Mouse (Mus musculus): Measurements from ENCODE around the gene Med9.
"Not testable (repeated sequence)": the region's sequence is repeated elsewhere in the genome, so short reads cannot be mapped to it uniquely, and the experiment has no call there.

Gene Med9

DNA sequence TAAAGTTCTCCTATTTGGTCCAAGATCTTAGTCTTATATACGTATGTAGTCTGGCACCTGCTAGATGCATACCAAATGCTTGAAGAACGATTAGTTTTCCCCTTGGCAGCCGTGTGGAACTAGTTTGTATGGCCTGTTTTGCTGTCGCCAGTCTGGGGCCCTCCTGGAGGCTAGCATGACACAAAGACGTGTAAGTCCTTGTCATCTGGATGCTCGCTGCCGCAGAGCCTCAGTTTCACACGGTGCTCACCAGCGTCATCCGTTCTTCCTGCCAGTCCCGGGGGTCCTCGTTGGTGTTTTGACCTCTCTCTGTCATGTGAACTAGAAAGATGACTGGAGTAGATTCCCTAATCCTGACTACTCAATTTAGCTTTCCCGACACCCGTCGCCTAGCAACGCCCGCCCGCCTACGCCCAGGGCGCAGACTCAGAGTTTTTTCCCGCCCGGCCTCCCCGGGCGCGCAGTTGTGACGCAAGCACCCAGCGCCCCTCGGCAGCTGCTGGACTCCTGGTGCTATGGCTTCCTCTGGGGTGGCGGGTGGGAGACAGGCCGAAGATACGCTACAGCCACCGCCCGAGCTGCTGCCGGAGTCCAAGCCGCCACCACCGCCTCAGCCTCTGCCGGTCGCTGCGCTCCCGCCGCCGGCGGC, at the start of gene Med9:
Gene Med9, plus strand, starts transcription at position 455 of the 649 bp plus-strand sequence.
- peak; percentile 80 to 83 for DNase-seq

DNA sequence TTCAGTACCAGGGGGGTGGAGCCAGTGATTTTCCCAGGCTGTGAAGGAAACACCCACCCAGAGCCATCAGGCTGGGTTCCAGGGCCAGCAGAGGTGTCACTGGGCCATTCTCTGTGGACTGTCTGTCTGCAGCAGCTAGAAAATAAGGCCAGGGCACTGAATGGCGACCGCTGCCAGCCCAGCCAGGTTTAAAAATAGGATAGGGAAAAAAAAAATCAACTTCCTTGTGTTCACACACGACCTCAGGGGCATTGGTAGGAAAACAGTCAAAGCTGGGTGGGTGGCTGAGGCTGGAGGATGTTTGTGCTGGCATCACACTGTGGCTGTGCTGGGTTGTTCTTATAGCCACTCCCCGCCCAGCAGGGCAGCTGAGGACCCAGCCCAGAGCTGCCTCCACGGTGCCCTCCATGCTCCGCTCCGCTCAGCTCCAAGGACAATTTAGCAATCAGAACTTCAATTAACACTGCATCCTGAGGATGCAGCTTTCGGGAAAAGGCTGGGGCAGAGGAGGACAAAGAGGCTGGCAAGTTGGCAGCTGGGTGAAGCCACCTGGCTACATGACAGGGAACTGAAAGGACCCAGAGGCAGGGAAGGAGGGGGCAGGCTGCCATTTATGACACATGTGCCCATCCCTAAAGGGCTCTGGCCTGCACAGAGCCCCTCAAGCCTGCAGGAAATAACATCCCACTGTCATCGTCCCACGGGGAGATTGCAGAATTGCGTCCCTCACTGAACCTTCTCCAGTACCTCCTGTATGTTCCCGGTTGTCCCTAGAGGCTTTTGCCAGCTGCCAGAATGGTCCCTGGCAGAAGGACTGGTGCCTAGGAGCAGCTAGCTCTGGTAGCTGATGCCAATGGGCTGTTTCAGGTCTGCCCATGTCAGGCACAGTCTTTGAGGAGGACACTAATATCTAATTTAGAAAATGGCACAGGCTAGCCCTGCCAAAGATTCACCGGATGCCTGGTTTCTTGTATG, 48.0 kb upstream of the Med9 start:
- DNase-seq = no peak

DNA sequence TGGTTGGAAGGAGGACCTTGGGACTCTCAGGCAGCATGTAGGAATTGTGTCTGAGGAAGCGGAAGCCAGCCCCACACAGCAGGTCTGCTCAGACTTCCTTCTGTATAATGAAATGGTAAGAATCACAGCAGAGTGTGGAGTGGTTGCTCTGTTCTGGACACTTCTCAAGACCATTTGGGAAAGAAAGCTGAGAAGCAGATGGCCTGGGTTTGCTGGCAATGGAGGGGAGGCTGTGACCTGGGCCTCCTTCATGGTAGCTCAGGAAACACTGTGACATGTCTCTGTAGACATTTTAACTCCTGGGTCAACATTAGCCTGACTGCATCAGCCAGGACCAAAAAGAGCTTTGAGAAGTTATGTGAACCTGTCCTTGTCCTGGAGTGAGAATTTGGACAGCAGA, 47.0 kb upstream of the Med9 start:
- no peak for DNase-seq

DNA sequence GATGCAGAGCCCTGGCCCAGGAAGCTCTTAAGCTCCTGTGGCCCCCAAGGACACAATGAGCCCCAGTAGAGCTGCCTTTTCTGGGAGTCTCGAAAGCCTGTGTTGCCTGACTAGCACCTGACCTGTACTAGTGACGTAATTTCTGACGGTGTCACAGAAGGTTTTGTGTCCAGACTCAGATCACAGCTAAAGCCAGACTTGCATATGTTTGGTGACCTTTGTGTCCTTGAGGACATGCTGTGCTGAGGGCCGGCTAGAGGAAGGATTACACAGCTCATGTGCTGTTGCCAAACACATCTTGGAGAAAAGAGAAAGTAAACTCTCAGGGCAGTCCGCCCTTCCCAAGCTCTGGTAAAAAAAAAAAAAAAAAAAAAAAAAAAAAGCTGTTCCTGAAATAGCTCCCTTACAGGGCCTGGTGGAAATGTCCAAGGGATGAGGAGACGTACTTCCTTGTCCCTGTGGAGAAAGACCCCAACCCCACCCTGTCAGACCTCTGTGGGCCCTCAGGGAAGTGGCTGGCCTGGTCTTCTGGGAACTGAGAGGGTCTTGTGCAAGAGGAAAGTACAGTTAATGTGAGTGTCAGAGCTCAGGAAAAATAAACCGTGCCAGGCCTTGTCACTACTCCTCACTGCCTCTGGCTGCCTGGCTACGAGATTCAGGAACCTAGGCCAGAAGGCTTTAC, 45.8 kb upstream of the Med9 start:
- DNase-seq = no peak

DNA sequence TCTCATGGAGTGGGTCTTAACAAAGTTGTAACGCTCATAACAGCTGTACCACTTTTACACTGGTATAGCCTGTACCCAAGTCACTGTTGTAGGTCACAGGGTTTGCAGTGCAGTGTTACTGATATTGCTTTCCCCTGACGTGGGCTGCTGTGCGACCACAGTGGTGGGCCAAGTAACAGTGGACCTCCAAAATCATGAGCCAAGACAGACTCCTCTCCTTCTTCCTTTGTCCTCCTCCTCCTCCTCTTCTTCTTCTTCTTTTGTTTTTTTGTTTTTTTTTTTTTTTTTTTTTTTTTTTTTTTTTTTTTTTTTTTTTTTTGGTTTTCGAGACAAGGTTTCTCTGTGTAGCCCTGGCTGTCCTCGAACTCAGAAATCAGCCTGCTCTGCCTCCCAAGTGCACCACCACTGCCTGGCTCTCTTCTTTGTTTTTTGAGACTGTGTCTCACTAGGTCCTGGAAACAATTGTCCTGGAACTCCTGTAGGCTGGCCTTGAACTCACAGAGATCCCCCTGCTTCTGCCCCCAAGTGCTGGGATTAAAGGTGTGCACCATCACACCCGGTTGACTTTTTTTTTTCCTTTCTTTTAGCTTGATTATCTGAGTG, 41.4 kb upstream of the Med9 start:
- DNase-seq = no peak

DNA sequence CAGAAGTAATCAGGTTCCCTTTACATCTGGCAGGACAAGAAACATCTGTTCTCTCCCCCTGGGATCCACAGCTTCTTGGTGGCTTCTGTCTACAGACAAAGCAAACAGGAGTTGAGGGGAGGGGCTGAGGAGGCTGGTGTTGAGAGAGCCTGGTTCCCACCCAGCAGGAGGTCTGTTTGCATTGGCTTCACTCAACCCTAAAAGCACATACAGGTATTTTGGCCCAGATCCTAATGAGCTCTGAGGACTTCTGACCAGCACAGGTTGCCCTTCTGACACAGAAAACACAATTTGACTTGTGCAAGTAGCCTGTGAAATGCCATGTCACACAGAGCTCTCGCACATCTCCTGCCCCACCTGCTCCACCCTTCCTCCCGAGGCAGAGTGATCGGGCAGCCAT, 39.6 kb upstream of the Med9 start:
- no peak for DNase-seq

DNA sequence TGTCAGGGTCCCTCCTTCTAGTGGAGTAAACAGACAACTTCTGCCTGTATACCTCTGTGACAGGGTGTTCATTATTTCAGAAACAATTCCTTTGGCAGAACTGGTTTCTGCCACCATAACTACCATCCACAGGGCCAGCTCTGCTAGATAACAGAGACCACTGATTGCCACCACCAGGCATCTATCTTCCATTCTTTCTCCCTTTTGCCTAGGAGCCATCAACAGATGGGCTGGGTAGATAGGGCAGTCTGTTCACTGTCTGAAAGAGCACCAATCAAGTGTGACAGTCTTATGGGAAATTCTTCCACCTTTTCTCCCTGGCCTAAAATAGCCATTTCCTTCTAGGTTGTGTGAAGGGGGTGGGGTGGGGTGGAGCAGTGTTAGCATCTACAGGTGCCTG, 37.4 kb upstream of the Med9 start:
- DNase-seq = no peak

DNA sequence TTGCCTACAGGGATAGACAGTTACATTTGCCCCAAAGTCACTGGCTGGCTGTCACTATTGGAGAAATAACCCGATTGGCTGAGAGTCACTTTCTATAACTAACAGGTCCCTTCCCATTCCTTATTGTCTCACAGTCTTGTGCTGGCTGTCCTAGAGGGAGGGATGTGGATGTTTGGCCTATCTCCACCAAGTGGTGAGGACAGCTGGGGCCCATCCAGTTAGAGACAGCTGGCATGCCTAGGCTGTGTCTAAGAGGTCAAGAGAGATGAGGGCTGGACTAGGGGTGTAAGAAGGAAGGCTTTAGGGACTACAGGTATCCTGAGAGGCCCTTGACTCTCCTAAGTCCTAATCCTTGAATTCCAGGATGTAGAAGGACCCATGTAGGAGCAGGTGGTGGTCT, 36.5 kb upstream of the Med9 start:
- DNase-seq = no peak

DNA sequence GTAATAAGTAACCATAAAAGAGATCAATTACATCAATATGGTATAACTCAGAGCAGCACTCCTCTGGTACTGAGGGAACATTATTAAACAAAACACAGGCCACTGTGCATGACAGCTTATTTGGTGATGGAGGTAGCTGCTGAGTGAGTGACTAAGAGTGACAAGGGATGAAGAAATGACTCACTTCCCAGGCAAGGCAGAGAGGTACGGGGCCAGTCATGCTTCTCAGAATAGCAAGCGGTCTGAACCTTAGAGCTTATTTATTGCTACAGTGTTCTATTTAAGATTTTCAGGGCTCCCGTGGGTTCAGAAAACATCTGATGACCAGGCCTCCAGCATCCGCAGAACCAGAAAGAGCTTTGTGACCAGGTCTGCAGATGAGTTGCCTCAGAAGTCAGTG, 34.3 kb upstream of the Med9 start:
- DNase-seq = no peak

DNA sequence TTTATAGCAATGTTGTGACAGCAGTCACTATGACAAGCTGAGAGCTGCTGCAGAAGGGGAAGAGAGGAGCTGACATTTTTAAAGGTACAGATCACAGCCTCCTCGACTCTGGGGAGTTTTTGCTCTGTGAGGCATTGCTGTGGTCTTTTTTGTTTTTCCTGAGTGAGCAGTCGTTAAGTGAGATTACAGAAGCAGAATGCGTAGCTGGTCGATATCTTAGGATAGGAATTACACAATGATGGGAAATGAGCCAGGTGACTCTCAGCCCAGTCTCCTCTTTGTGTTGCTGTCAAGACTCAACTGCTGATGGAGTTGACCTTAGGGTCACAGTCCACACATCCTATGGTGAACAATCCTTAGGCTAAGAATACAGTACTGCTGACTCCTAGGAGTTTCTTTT, 30.0 kb upstream of the Med9 start:
- DNase-seq = no peak

DNA sequence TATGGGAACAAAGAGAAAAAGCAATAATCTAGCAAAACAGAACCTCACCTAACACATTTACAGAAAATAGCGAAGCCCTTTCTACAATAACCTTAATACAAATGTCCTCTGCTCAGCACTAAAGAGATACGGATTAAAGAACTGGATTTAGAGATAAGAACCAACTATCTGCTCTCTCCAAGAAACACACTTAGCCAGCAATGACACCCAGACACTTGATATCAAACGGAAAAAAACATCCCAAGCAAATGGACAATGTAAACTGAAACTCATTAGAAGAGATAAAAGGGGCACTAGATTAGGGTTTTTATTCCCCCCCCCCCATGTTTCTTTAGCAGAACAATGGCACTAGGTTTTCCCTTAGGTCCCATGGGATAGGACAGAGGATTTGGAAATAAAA, 28.6 kb upstream of the Med9 start:
- DNase-seq = no peak

DNA sequence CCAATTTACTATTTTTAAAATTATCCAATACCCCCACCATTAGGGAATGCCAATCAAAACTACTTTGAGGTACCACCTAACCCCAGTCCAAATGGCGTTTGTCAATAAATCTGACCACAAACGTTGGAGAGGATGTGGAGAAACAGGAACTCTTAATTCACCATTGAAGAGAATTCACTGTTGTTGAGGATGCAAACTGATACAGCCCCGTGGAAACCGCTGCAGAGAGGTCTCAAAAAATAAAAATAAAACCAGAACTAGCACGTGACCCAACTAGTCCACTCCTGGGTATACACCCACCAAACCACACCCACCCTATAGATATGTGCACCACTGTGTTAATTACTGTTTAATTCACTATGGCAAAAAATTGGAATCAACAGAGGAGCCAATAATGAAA, 27.7 kb upstream of the Med9 start:
- DNase-seq = no peak

DNA sequence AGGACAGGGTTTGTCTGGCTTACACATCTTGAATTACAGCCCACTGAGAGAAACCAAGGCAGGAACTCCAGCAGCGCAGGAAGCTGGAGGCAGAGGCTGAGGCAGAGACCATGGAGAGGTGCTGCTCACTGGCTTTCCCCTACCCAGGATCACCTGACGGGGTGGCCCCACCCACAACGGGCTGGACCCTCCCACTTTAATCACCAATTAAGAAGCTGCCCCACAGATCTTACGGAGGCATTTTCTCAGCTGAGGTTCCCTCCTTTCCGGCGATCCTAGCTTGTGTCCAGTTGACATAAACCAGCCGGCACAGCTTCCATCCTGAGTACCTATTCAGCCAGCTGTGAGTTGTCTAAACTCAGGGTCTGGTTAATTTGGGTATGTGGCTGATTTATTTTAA, 26.7 kb upstream of the Med9 start:
- DNase-seq = no peak

DNA sequence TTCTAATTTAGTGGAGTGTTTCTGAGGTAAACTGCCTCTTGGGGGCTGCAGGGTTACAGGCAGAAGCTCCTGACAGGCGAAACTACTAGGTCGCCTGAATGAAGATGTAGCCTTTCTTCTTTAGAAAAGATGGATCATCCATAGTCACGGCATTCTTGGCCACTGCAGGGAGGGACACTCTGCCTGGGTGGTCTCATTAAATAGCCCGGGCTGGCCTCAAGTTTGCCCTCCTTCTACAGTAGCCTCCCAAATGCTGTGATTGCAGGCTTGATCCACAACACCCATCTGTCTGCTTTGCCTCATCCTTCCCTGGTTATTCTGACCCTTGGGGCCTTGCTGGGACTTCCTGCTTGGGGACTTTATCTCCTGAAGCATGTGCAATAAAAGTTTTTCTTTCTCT, 18.0 kb upstream of the Med9 start:
- DNase-seq = no peak

DNA sequence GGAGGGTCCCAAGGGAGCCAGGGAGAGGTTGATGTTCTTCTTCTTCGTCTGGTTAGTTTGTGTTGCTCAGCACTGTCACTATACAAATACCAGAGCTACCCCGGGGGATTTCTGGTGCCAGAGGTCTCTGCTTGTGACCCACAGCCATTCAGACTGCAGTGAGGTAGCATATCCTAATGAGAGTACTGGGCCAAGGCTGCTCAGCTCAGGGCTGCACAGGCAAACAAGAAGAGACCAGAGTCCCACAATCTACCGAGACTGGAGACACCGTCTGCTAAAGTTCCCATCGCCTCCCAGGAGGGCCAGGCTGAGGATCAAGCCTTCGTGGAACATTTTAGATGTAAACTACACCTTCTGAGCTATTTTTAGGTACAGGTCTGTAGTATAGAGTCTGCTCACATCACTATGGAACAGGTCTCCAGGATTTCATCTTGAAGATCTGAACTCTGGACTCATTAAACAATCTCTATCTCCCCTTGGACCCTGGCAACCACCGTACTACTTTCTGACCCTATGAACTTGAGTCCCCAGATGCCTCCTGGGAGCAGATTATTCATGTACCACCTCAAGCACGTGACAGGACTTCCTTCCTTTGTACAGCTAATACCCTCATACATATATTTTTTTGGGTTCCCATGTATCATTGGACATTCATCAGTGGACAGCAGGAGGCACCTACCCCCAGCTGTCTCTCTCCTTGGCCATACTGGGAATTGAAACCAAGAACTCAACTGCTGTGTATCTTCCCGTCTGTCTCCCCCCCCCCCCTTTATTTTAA, 15.3 kb upstream of the Med9 start:
- DNase-seq = no peak

DNA sequence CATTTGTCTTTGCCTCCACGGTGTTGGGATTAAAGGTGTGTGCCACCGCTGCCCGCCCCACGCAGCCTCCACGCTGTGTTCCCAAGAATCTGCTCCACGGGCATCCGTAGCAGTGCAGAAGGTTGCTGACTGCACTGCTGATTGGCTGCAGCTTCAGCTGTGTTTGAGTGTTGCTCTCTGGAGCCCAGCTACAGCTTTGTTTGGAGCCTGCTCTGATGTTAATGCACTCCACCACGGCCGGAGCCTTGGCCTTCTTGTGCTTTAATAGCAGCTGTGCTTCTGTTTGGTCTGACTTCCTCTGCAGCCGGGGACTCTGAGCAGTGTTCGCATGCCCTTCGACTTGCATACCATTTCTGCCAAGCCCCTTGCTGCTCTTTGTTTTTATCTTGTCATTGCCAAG, 14.1 kb upstream of the Med9 start:
- DNase-seq = no peak

DNA sequence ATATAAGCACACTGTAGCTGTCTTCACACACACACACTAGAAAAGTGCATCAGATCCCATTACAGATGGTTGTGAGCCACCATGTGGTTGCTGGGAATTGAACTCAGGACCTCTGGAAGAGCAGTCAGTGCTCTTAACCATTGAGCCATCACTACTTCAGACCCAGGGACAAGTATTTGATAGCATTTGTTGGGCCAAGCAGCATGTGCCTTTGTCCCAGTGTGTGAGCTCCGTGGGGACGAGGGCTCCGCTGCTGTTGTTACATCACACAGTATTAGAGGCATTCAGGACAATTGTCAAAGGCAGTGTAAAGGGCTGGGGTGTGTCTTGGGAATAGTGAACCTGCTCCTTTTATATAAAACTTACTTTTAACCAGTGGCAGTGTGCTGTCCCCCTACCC, 11.0 kb upstream of the Med9 start:
- no peak for DNase-seq

DNA sequence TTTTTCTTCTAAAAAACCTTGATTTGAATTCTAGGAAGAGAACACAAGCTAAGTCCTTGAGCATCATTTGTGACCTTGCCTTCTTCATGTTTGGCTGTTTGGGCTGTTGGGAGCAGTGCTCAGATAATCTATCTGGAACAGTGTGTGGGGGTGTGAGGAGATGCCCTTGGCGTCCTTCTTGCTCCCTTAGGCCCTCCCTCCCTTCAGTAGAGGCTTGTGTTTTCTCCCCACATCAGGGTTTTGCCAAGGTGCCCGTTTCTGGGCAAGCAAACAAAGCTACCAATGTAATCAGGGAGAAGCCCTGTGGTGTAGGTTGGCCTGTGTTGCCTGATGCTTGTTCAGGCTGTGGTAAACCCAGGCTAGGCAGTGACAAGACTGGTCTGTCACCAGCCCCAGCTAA, 10.4 kb upstream of the Med9 start:
- DNase-seq = no peak

DNA sequence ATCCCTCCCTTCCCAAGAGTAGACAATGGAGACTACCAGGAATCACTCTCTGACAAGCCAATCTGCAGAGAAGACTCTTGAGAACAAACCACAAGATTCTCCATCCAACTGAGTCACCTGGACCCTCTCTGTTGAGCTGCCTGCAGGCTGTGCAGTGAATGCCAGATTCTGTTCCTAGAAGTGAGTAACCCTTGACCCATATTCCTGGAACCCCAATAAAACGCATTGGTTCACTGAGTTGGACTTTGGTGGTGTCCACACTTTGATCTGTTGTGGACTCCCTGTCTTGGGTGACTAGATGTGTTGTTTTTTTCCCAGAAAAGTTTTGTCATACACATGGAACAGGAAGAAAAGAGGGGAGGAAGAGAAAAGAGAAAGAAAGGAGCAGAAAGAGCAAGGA, 8.2 kb upstream of the Med9 start:
- no peak for DNase-seq

DNA sequence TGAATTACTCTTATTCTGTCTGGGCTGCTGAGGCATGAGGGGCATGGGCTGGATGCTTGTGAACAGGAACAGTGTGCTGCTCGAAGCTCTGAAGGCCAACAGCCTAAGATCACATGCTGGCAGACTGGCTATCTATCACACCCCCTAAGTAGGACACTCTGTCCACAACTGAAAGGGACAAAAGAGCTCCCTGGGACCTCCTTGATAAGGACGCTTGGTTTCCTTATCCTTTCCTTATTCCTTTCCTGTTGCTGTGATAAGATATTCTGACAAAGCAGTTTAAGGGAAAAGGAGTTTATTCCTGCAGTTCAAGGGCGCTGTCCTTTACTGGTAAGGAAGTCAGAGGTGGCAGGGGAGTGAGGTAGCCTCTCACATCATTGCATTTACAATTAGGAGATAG, 7.4 kb upstream of the Med9 start:
- no peak for DNase-seq

DNA sequence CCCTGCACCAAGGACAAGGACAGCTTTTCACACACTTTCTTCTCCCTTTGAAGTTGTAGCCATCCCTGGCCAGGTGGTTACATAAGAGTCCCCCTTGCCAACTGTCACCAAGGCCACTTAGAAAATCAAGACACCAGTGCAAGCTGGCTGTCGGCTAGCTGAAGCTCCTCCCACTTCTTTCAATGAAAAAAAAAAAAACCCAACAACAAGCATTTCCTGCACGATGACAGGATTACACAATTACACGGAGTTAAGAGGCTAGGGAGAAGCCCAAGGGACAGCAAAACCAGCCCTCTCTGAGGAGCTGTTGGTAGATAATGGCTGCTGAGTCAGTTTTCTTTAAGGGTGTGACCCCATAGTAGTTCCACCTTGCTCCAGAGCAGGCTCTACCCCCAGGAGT, 6.6 kb upstream of the Med9 start:
- no peak for DNase-seq

DNA sequence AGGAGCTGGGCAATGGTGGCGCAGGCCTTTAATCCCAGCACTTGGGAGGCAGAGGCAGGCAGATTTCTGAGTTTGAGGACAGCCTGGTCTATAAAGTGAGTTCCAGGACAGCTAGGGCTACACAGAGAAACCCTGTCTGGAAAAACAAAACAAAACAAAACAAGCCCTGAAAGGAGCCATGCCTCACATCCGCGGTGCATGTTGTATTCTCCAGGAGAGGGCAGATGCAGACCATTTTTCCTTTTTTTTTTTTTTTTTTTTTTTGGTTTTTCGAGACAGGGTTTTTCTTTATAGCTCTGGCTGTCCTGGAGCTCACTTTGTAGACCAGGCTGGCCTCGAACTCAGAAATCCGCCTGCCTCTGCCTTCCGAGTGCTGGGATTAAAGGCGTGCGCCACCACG, 3.2 kb upstream of the Med9 start:
- not testable (repeated sequence) for DNase-seq

DNA sequence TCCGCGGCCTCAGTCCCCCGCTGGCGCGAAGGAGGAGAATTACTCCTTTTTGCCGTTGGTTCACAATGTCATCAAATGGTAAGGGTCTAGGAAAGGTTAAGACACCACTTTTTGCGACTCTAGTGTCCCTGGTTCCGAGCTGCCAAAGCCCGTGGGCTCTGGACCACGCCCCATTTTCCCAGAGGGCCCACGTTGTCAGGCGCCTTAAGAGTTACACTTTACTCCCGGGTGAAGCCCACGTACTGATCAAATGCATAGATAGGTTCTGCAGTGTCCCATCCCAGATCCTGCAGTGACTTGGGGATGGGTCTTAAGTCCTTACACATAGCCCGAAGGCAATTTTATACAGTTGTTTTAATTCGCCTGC, 378 bp downstream of the Med9 start:
- no peak for DNase-seq
